Mouse (Mus musculus): ENCODE results near the gene Tnfrsf11a. TPM values are rescaled to one million over a fixed set of nuclear protein-coding genes. Genes with fewer than 3 reads are reported as not detected.
"Not testable (repeated sequence)": the region's sequence is repeated elsewhere in the genome, so short reads cannot be mapped to it uniquely, and the experiment has no call there.

Tnfrsf11a gene
- total RNA-seq, 2 experiments from 2014 or later, result 1.3 to 2.3 TPM

DNA sequence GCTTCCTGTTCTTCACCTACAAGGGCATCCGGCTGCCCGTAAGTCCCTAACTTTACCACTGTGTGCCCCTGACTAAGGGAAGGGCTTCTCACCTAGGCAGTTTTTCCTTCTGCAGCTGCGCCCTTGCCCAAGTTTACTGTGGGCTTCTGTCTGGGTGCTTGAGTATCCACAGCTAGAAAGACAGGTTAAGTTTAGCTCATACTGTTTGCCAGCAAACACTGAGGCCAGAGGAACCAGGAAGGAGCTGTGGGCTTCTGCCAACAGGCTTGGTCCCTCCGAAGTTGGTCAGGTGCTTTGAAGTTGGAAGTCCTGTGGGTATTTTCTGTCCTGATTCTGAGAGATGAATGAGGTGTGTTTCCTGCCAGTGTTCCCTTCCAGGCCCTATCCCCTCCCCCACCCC, 4.6 kb downstream of the Tnfrsf11a start:
- DNase-seq, result no peak

DNA sequence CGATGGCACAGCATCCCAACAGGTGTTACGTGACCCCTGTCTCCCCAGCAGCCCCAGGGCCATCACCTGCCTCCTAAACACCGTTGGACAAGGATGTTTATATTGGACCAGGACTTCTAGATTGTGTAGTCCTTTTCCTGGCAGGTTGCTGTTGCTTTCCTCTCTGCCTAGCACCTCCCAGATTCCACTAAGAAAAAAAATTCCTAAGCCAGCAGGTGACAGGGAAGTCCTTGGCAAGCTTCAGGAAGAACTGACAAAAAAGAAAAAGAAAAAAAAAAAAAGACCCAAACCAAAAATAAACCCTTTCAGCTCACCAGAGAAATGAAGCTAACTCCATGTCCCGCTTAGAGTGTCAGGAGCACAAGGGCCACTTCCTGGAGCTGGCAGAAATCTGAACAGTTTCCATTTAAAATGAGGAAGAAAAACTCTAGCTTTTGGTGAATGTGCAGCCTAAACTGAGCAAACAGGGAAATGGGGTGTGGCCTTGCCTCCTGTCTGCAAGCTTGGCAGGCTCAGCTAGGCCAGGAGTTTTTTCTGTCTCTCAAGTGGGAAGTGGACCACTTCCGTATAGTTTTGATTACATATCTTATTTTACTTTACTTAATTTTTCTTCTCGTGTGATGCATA, 6.3 kb downstream of the Tnfrsf11a start:
- no peak for DNase-seq

DNA sequence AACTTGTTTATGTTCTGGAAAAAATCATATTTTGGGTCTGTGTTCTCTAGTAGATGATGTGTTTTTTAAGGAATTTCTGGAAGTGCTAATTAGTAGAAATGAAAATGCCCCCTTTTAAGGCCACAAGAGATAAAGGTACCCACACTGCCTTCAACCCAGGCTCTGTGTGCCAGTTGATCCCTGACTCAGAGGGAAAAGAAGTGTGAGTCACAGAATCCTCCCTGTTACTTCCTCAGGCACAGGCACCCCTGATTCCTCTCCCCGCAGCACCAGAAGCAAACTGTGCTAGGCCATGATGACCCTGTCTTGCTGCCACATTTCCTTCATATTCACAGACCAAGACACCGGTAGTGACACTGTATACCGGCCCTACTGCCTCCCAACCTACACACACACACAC, 9.6 kb downstream of the Tnfrsf11a start:
- no peak for DNase-seq

DNA sequence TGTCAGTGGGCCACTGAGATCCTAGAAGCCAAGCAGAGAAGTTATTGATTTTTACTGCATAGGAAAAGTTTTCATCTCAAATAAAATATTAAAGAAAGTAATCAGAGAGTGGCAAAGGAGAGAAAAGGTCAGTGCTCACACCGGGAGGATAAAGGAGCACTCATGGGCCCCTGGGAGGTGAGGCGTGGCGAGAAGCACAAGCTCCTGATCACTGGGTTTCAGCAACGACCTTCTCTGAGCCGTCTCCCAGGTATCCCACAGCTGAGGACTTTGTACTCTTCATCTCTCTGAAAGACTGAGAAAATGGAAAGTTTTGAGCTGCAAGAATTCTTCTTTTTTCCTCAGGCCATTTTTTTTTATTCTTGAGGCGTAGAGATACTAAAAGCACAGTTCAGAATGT, 14.2 kb downstream of the Tnfrsf11a start:
- DNase-seq, result no peak

DNA sequence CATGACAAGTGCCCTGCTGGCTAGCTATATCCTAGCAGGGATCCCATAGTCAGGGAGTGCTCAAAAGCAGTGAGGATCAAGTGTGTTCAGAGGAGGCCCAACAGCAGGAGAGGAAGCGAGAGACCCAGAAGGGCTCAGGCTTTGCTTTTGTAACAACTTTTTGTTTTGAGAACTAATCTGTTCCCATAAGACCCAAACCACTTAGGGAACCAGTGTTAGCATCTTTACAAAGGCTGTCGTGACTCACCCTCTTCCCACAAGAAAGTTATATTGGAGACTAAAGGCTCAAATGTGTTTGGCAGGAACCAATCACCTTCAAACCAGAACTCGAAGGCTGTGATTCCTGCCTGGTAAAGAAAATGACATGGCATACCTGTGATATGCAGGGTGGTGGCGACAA, 15.2 kb downstream of the Tnfrsf11a start:
- DNase-seq, result no peak

DNA sequence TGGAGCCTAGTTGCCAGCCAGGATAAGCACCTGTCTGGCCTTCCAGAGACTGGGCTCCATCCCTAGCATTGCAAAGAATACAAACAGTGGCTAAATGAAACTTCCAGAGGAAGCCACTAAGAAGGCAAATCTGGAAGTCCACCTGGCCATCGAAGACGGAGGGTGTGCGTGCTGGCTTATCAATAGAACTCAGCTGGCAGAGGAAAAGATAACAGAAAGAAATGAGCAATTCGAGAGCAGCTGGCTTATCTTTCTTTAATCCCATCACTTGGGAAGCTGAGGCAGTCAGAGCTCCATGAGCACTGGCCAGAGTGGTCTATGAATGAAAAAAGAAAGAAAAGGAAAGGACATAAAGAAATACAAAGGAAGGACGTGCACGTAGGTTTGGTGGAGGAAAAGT, 20.1 kb downstream of the Tnfrsf11a start:
- DNase-seq, result no peak

DNA sequence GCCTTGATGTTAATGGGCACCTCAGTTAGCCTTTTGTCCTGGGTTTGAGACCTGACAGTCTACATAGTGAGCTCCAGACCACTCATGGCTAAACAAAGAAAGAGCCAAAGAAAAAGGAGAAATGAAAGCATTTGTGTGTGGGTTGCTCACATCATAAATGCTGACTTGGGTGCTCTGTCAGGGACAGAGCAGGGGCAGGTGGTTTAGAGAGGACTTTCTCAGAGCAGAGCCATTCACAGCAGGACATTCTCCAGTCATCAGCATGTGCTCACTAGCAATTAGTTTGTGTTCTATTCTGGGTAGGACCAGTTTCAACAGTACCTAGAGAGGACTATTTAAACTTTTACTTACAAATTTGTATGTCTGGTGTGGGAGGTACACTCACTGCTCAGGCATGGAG, 20.7 kb downstream of the Tnfrsf11a start:
- DNase-seq, result no peak

DNA sequence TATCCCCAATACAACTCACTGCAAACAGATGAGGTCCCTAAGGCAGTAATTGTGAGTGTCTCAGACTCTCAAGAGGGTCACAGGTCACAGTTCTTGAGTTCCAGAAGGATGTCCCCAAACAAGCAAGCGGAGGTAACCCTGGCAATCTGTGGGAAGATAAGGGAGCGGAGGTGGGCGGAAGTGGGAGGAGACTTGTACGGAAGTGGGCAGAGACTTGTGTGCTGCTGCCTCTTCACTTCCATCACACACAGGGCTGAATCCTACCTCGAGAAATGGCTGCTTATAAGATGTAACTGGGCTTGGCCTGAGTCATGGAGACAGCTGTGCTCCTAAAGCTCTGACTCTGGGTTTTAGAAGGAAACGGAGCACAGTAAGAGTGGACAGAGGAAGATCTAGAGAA, 22.4 kb downstream of the Tnfrsf11a start:
- DNase-seq, result no peak

DNA sequence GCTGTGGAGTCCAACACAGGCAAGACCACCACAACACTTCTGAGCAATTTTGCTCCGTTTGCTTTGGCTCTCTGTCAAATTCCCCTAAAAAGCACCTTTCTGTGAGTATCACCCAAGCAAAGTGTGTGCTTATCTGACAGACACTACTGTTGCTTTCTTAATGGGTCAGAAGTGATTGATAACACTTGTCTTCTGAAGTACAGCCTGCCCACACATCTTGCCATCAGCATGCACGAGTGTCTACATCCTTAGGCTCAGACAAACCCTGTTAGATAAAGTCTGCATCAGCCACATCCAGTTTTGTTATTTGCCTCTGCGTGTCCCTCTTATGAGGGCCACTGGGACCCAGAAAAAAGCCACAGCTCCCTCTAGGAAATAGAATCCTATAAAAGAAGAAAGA, 23.8 kb downstream of the Tnfrsf11a start:
- DNase-seq, result no peak

DNA sequence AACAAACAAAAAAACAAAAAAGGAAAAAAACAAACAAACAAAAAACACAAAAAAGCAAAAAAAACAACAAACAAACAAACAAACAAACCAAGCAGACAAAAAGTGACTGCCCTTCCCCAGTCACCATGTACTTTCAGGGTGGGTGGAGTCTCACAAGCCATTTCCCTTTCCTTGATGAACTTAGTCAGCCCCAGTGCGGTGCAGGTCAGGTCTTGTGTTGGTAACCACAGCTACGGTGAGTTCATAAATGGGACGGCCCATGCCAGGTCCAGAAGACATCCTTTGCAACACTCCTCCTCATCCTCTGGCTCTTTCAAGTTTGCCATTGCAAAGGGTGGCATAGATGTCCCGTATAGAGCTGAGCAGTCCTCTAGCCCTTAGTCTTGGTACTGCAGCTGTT, 25.0 kb downstream of the Tnfrsf11a start:
- no peak for DNase-seq

DNA sequence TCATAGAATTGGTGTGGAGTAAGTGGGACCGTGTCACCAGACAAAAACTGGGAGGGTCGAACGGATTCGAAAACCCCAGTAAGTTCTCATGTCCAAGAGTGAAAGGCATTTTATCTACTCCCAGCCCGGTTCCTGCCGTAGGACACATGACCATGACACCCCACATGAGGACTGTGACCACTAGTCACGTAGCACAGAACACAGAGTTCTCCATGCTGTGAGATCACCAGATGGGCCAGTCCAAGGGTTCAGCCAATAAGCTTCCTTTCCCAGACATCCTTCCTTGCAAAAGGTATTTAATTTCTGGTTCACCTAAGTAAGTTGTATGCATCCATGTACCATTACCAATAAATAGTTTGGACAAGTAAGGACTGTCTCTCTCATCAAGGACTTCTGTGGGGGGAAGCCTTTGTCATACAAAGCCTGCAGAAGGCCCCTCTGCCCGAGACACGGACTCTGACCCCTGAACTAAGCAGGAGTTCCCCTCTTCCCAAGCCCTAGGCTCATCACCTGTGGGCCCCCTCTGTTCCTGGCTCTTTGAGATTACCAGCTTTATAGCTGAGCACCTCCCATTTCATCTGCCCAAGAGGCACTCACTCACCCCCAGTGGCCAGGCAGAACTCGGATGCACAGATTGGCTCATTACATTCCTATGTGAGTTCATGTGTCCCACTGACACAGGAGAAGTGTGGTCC, 26.7 kb downstream of the Tnfrsf11a start:
- no peak for DNase-seq

DNA sequence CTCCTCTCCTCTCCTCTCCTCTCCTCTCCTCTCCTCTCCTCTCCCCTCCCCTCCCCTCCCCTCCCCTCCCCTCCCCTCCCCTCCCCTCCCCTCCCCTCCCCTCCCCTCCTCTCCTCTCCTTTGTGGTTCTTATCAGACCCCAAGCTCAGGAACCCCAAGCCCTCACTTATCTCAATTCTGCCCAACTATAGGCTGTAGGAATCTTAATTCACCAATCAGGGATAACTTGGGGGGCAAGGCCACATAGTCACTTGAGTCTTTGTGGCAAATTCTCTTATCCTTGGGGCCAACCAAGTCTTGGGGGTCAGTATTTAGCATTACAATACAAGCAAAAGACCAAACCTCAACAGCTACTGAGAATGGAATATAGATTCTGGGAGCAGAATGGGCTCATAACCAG, 31.5 kb downstream of the Tnfrsf11a start:
- DNase-seq, result not testable (repeated sequence)

DNA sequence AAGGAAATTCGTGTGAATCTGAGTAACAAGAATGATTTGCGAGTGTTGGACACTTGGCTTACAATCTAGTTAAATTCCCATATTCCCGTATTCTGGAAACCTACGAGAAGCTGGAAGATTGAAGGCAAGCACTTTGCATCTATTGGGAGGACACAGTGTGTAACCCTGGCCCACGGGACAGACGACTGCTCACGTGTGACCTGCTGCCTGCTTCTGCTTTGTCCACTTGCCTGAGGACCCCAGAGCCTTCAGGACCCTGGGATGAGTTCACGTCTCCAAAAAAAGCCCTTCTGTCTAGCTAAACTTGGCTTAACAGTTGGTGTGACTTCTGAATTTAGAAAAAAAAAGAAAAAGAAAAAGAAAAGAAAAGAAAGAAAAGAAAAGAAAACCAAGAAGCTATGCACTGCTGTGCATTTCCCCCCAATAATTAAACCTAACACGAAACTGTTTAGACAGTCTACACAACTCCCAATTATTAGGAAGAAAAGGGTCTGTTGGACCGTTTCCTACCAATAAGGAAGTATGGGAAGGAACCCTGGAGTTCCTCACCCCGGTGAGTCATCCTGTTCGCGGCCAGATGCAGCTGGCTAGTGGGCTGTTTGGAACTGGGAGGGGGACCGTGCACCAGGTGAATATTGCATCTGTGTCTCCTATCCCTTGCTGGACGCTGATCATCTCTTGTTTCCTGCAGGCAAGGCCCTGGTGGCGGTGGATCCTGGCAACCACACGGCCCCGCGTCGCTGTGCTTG, 32.6 kb downstream of the Tnfrsf11a start:
- DNase-seq, result peak; percentile 14

DNA sequence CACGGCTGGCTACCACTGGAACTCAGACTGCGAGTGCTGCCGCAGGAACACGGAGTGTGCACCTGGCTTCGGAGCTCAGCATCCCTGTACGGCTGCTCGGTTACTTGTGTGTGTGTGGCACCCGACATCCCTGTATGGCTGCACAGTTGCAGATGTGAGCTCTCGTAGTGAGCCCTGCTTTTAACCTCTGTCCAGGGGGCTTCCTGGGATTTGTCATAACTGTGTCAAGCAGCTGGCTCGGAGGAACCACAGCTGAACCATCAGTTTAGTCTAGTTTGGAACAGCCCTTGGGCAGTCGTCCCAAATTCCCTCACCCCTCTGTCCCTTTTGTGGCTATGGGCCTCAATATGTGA, 33.2 kb downstream of the Tnfrsf11a start:
- DNase-seq, result no peak

DNA sequence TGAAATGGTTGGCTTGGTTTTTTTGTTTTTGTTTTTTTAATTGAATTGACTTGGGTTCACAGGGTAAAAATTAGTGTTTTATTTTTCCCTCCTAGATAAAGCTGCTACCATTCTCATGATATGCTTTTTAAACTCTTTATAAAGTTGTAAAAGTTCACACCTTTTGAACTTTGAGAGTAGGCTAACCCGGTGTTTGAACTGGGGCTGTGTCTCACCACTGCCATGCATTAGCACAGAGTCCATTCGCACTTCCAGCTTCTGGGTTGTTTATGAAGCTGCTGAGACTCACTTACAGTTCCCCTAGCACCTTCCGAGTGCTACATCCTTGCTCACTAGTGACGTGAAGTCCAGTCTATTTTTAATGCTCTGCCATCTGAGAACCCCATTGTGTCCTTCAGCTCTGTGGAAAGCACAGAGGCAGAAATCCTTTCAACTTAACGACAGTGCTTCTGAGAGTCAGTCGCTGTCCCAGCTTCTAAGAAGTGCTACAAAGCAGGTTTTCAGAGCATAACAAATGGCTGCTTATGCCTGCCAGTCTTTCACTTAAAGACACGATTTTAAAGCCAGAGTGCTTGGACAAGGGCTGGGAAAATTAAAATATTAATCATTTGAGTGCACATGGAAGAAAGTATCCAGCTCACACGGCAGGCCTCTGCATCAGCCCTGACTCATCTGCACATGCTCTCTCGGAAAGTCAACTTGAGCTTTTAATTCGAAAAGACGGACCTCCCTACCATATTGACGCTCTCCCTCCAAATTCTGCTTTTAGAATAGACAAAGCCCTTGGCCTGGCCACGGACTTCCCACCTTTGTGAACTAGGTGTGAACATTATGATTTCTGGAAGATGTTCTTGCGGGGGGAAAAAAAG, 34.1 kb downstream of the Tnfrsf11a start:
- DNase-seq, result no peak

DNA sequence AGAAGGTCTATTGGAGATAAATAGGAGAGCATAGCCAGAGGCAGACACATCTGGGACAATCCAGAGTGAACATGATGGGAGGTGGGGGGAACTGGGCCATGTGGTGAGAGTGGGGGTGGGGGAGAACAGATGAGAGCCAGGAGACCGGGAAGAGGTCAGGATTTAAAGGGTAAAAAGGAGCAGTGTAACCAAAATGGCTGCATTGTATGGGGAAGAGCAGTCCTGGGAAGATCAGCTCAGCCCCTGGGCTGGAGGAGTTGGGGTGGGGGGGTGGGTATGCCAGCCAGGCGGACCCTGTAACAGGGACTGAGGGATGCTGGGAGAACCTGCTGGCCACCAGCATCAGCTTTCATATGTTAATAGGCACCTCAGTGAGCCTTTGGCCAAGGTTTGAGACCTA, 34.8 kb downstream of the Tnfrsf11a start:
- DNase-seq, result no peak

DNA sequence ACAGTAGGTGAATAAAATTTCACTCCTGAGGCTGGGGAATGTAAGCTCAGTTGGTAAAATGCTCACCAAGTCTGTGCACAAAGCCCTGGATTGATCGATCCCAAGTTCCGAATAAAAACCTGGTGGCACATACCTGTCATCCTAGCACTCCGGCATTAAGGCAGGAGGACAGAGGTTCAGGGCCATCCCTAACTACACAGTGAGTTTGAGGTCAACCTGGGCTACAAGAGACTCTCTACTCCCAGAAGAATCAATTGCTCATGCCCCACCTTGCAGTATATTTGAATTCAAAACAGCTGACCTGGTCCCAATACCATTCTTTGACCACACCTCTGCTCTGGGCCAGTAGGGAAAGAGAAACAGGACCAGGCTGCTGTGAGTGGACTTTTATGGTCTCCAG, 35.2 kb downstream of the Tnfrsf11a start:
- DNase-seq, result no peak

DNA sequence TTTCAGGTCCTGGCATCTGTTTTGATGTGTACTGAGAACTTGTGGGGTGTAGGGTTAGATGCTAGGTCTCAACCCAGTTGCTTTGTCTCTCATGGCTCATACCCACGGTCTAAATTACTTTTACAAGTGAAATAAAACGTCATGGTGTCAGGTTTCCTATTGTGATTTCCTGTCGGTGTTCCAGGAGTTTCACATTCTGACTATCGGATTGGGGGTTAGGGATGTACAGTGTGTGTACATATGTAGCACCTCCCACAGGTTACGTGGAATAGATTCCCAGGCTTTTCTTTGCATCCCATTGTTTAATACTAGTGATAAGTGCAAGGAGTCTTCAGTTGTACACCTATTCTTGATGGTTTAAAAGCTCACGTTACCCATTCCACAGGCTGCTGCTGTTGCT, 38.5 kb downstream of the Tnfrsf11a start:
- no peak for DNase-seq

DNA sequence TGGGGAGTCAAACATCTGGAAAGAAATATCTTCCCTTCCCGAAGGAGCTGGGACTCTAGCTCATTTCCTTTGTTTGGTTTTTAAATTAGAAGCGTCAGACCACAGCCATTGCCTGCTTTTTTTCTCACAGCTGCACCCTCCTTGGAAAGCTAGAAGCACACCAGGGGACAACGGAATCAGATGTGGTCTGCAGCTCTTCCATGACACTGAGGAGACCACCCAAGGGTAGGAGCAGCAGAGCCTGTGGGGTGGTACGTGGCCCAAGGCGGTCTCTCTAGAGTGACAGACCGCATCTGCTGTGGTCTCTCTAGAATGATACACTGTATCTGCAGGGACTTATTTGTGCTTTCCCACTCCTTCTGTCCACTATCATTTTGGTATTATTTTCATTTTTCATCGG, 39.2 kb downstream of the Tnfrsf11a start:
- DNase-seq, result no peak

DNA sequence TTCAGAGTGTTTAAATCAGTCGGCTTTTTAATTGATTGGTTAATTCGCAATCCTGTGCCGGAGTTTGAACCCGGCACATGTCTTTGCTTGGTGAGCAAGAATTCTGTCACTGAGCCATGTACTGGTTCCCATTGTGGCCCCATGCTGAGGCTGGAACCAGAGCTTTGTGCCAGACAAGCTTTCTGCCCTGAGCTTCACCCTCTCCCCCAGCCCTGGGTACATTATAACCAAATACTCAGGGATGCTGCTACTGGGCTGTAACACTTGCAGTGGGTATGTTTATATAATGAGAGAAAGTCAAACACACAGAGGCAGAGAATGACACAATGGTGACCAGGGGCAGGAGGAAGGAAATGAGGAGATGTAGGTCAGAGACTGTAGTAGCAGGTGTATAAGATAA, 43.8 kb downstream of the Tnfrsf11a start:
- no peak for DNase-seq

DNA sequence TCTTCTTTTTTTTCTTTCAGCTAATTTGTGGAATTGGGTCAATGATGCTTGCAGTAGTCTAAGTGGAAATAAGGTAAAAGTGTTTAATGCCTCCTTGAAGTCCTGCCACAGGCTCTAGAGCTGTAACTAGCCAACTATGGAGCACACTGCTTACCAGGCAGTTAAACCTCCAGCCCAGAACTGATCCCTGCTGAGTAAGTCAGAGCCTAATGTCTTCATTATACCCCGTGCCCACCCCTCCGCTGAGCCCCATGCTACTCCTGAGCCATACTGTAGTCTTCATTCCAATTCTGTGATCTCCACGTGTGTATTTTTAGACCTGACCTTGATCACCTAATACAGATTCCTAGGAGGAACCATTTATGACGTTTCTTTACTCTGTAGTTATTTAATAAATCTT, 44.5 kb downstream of the Tnfrsf11a start:
- DNase-seq, result no peak

DNA sequence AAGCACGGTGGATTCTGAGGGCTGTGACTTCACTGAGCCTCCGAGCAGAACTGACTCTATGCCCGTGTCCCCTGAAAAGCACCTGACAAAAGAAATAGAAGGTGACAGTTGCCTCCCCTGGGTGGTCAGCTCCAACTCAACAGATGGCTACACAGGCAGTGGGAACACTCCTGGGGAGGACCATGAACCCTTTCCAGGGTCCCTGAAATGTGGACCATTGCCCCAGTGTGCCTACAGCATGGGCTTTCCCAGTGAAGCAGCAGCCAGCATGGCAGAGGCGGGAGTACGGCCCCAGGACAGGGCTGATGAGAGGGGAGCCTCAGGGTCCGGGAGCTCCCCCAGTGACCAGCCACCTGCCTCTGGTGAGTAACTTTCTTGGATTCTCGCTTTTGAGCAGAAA, 46.9 kb downstream of the Tnfrsf11a start:
- no peak for DNase-seq

All from gastrocnemius, postnatal 10 days (tissue).